Mouse (Mus musculus): ENCODE data around the gene Camsap3.
A peak's percentile ranks its signal among the peaks of the same experiment; 100 is the strongest.

Camsap3 gene

GRCm38 (mm10) chr8:3603439-3603838 is 16.3 kb downstream of the Camsap3 start:
- no peak for DNase-seq

DNA sequence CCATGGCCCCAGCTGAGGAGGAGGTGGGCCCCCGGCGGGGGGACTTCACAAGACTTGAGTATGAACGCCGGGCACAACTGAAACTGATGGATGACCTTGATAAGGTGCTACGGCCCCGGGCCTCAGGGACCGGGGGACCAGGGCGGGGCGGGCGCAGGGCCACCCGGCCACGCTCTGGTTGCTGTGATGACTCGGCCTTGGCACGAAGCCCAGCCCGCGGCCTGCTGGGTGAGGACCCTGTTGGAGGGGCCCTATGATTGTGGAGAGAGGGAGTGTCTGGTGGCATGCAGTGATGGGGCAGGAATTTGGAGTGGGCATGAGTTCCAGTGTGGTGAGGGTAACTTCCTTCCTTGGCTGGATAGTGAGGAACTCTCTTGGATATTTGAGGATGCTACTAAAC is 19.5 kb downstream of the Camsap3 start:
- peak; percentile 29 for DNase-seq

- DNase-seq: no peak
These were observed 20.7 kb downstream of the Camsap3 start for GRCm38 (mm10) chr8:3607822-3608221.

- no peak for DNase-seq
These were observed 22.1 kb downstream of the Camsap3 start for GRCm38 (mm10) chr8:3609046-3609815.

DNA sequence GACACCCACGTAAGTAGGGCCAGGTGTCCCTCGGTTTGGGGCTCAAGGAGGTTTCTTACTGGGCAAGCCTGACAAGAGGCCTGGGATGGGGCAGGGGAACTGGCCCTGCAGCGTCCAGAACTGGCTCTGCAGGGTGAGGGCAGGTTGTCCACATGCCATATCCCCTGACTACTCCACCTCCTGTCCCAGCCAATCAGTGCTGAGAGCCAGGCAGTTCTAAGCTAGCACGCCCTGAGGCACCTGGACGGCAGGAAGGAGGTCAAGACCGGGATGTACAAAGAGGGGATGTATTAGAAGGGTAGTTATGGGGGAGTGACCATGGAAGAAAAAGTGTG is 22.7 kb downstream of the Camsap3 start:
- DNase-seq: no peak

DNA sequence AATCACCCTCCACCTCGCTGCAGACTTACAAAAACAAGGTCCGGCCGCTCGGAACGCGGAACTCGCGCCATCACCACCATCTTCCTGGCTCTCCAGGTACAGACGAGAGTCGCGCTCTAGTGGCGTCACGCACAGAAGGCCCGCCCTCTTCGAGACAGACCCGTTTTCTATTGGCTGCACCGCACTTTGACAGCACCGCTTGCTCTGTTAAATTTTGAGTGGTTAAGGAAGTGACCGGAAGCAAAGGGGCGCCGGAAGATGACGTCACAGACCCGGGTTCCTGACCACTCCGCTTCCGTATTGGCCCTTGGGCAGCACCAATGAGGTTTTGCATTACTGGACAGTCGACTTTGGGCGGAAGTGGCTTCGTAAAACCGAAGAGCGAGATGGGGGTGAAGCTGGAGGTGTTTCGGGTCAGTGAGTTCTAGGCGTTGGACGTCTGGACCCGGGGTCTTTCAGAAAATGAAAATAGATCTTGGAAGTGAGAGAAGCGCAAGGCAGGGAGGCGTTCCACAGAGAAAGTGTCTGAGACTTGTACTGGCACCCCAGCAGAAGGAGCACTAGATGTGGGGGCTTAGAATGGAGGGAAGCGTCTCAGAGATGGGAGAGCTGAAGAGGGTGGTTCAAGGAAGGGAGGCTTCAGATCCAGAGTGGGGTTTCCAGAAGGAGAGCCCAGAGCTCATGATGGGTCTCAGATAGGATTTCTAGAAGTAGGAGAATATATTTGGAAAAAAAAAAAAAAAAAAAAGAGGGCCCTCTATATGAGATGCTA is 34.3 kb downstream of the Camsap3 start, which contains the start of the genes Xab2 and Pet100:
Gene Xab2 (minus strand): TSS at position 118 of the 772 bp plus-strand sequence.
Gene Pet100 (plus strand): TSS at position 350 of the 772 bp plus-strand sequence.
- DNase-seq: peak; percentile 100

DNA sequence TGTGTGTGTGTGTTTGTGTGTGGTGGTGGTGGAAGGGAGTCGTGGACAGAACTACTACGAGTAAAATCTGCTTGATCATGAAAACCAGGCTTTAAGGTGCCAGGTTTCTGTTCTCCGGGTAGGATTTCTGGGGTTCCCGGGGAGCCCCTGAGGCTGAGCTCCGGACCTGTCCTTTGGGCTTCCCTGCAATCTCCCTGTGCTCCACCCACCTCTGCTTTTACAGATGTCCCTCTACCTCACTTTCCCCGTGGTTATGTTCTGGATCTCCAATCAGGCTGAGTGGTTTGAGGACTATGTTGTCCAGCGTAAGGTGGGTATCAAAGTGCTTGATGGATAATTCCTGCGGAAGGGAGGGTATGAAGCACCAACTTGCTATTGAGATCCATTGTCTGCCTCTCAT is 35.0 kb downstream of the Camsap3 start:
- peak; percentile 44 for DNase-seq

DNA sequence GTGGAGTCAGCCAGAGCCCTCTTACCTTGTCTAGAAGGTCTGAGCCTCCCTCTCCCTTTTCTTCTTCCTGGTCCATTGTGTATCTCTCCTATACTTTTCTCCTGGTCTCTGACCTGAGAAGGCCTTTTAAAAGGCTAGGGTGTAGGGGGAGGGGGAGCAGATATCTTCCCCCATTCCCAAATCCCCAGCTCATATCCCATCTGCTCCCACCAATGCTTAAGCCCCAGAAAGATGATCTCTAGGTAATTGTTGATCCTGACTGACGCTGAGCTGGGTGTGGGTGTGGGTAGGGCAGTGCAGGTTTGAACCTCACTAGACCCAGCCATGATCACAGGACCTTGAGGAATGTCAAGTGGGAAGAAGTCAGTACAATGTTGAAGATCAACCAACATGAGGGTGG is 38.4 kb downstream of the Camsap3 start, which contains the start of gene Pcp2:
Gene Pcp2 (minus strand): TSS at position 101 of the 400 bp plus-strand sequence.
- DNase-seq: no peak

GRCm38 (mm10) chr8:3626971-3627370 is 39.9 kb downstream of the Camsap3 start:
- no peak for DNase-seq

DNA sequence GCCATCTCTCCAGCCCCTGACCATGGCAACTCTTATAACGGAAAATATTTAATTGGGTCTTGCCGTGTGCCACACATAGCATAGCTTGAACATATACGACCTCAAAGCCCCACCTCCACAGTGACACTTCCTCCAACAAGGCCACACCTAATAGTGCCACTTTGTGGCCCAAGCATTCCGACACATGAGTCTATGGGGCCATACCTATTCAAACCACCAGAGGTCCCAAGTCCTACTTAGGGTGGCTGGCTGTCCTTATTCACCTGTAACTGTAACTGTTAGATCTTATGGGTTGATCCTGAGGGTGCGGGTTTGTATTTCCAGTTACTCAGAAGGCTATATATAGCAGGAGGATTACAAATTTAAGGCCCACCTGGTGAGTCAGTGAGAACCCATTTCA is 40.9 kb downstream of the Camsap3 start:
- DNase-seq: no peak

DNA sequence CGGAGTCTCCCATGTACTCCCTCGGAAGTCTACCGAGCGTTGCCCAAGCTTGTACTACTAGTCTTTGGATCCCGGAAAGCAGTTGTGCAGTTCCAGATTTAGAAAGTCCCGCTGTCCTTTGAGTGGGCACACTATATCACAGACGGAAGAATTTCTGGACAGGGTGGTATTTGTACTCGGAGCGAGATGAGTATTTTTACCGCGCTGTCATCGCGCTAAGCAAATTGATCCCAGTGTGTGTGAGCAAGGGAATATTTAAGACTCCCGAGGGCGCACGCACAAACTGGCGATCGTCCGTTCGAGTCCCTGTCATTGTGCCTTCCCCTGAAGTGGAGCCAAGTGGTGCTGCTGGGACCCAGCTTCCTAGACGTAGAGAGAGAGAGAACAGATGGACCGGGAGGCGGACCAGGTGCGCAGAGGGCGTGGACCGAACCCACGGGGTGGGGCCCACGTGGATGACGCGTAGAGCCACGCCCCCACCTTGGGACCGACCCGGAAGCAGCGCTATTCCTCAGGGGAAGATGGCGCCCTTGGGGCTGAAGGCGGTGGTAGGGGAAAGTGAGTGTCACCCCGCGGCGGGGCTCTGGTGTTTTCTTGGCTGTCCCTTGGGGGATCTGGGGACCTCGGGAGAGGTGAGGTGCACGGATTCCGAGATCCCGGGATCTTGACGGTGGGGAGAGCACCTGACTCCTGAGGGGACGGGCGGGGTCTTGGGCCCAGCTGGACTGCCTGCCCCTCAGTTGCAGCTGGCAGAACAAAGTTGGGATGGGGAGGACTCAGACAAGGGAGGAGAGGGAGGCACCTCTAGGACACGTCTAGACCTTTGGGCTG is 43.8 kb downstream of the Camsap3 start, which contains the start of gene Stxbp2:
Gene Stxbp2 (plus strand): TSS at position 309 of the 831 bp plus-strand sequence.
- peak; percentile 87 for DNase-seq

DNA sequence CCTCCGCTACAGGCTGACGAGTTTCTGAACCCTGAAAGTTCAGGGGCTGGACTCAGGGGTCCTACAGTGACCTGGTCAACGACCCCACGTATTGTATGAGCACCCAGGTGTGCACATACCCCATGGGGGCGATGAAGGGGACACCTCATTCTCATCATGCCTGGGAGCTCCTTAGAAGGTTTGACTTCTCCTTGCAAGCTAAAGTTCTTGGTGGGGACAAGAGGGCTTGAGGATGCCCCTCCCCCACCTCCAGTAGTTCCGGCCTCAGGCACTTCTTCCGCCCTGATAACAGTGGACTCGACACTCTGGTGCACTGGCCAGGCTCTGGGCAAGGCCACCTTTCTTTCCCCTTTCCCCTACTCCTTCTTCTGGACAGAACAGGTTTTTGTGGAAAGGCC is 44.4 kb downstream of the Camsap3 start:
- DNase-seq: no peak

GRCm38 (mm10) chr8:3645804-3646203 is 58.7 kb downstream of the Camsap3 start:
- DNase-seq: peak; percentile 35

DNA sequence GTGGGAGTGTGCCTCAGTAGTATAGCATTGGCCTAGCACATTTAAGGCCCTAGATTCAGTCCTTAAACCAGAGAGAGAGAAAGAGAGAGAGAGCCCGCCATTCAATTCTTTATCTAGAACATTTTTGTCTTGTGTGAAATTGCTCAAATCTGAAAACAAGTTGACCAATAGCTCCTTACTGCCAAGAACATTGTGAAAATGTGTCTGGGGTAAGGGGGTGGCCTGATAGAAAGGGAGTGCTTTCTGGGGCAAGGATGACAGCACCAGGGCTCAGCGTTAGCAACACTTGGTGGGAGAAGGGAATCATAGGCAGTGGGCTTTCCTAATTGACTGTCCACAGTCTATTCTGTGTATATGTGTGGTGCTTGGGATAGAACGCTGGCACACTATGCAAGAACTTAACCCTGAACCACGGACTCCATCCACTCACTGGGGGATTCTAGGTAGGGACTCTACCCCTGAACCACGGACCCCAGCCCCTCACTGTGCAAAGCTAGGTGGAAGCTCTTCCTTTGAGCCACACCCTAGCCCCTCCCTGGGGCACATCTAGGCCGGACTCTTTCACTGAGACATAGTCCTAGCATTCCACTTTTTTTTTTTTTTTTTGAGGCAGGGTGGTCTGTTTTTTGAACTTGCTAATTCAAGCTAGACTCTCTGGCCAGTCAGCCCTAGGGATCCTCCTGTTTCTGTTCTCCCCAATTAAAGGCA is 59.9 kb downstream of the Camsap3 start:
- no peak for DNase-seq

- no peak for DNase-seq
These were observed 60.5 kb downstream of the Camsap3 start for GRCm38 (mm10) chr8:3647561-3647960.

DNA sequence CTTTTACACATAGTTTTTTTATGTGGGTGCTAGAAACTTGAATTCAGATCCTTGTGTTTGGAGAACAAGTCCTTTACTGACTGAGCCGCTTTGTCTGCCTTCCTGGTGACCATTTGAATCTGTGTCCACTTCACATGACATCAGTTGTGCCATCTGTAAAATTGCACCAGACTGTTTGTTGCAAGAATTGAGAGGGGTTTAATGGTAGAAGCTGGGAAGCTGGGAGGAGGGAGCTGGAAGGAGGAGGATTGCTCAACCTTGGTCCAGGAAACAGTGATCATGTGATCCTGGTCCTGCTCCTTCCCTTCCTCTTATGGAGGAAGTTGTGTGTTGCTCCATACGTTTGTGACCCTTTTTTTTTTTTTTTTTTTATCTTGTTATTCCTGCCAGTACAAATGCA is 61.2 kb downstream of the Camsap3 start:
- DNase-seq: no peak

DNA sequence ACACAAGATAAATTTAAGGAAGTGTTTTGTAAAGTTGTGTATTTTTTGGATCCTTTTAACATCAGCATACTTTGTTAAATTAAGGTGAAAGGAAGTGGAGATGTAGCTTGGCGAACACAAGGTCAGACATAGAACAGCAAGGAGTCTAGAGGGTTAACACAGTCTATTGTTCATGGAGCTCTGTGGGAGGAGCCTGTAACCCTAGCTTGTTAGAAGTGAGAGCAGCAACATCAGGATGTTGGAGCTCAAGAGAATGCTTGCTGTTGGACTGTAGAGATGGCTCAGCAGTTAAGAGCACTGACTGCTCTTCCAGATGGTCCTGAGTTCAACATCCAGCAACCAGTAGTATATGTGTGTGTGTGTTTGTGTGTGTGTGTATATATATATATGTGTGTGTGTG is 61.9 kb downstream of the Camsap3 start:
- DNase-seq: no peak

DNA sequence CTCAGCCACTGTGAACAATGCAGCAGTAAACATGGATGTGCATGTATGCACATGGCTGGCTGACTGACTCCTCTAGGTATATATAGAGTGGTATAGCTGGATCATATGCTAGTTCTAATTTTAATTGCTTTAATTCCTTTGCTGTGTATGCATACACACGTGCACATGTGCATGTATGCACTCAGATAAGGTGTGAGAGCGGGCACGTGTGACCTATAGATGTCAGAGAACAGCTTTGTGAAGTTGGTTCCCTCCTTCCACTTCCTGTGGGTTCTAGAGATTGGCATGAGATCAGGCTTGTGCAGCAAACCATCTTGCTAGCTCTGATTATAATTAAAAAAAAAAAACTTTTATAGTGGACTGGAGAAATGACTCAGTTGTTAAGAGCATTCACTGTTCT is 65.8 kb downstream of the Camsap3 start:
- DNase-seq: no peak

DNA sequence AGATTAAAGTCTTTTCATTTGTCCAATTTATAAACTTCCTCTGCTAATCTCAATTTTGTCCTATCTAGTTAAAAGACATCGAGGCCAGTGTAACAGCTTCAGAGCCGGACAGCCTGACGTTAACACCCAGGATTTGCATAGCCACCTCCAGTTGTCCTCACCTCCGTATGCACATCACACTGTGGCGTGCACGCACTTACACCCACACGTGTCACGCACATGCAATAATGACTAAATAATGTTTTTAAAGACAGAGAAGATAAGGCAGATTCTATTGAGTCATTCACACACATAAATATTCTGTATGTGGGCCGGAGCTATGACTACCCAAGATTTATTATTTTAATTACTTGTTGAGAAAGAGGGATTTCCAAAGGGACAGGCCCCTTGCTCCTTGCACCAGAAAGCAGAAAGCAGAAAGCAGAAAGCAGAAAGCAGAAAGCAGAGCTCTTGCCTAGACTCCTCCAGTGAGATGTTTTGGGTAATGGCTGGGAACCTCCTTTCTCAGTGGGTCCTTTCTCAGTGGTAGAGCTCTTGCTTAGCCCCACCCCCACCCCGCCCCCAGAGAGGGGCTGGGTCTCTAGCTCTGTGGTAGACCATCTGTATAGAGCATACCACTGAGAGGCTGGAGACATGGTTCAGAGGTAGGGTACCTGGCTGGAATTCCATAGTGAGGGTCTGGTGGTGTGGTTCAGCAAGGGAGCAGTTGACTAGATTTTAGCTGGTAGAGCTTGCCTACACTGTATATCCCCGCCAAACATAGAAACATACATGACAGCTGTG is 67.8 kb downstream of the Camsap3 start:
- no peak for DNase-seq

GRCm38 (mm10) chr8:3655526-3655925 is 68.4 kb downstream of the Camsap3 start, which contains the start of gene Retn:
TSS of gene Retn (plus strand) at chr8:3655770.
- DNase-seq: no peak

GRCm38 (mm10) chr8:3656725-3657381 is 69.8 kb downstream of the Camsap3 start:
- no peak for DNase-seq
